Mouse (Mus musculus): ENCODE results near the gene Peak1.

GRCm38 (mm10) chr9:56257227-56258000 lies 160.5 kb downstream of the Peak1 start:
- no peak for TF ChIP-seq GATA1 (IDR thresholded peaks at IDR 0.05; ENCODE audit: low read length)
- no peak for TF ChIP-seq TAL1 (IDR thresholded peaks at IDR 0.05; ENCODE audit: low read length)

Data from erythroblast, embryonic 14.5 days (primary cell).